Comparison of ENCODE assay signal across 26 mouse cellular contexts in genomic region chrX:170677266-170677665, GRCm38 (mm10). TPM values are rescaled to one million over a fixed set of nuclear protein-coding genes. Genes with fewer than 3 reads are reported as not detected.
A peak's percentile ranks its signal among the peaks of the same experiment; 100 is the strongest.
DNase-seq lines count a peak whose midpoint lies in the region; ATAC-seq lines count a peak whose summit lies in the region.
"Had no signal": no experiment of that assay in that cellular context is flagged by ENCODE, and none has a peak within 500 bp of the region (broad histone marks: within the 10 kb centered on the region; RNA-seq: fewer than 3 reads in every experiment).

No protein-coding gene starts in this region.

- peaks cover 45% of the 10 kb centered on the region for H3K36me3 ChIP-seq in heart, embryonic 12.5 days

- H3K27ac ChIP-seq in heart, embryonic 12.5 days (ENCODE audit: poor library complexity, severe bottlenecking) = no peak overlapping the region
- H3K27ac ChIP-seq: embryonic facial prominence, embryonic 10.5 days; embryonic facial prominence, embryonic 12.5 days; forebrain, embryonic 13.5 days; forebrain, embryonic 15.5 days had no signal

- ATAC-seq in heart, embryonic 12.5 days (ENCODE audit: insufficient number of reproducible peaks, low FRiP score) = 0 out of 2 replicates have a peak, but pooled peaks have one; percentile 12
- ATAC-seq: activated CD4-positive, CD25-positive, alpha-beta regulatory T cell, adult 4 months; forebrain, embryonic 13.5 days; forebrain, embryonic 15.5 days; Patski had no signal

- H3K4me1 ChIP-seq in heart, embryonic 12.5 days (replicated peaks) = no peaks in the 10 kb centered on the region
- H3K4me1 ChIP-seq: embryonic facial prominence, embryonic 10.5 days; embryonic facial prominence, embryonic 12.5 days; forebrain, embryonic 13.5 days; forebrain, embryonic 15.5 days had no signal

- H3K9ac ChIP-seq in heart, embryonic 12.5 days = no peak overlapping the region
- H3K9ac ChIP-seq: embryonic facial prominence, embryonic 12.5 days; forebrain, embryonic 13.5 days; forebrain, embryonic 15.5 days had no signal

- peaks cover 53% of the 10 kb centered on the region for H3K9me3 ChIP-seq in heart, embryonic 12.5 days (replicated peaks)

- no peaks in the 10 kb centered on the region for H3K27me3 ChIP-seq in heart, embryonic 12.5 days (replicated peaks)
- H3K27me3 ChIP-seq: embryonic facial prominence, embryonic 12.5 days; forebrain, embryonic 13.5 days; forebrain, embryonic 15.5 days; Patski had no signal

- H3K4me3 ChIP-seq in heart, embryonic 12.5 days = no peak overlapping the region
- H3K4me3 ChIP-seq: embryonic facial prominence, embryonic 10.5 days; embryonic facial prominence, embryonic 12.5 days; forebrain, embryonic 13.5 days; forebrain, embryonic 15.5 days had no signal

- H3K4me2 ChIP-seq in heart, embryonic 12.5 days = no peak overlapping the region
- H3K4me2 ChIP-seq: embryonic facial prominence, embryonic 12.5 days; forebrain, embryonic 13.5 days; forebrain, embryonic 15.5 days had no signal

- intact Hi-C loops in heart, postnatal 25 days (cut with DNase I) = no loop called here

- DNase-seq in heart, postnatal 25 days (ENCODE audit: low spot score) = no peak
- DNase-seq in right cerebral cortex, postnatal 14 days = peak; percentile 8
- DNase-seq in right cerebral cortex, postnatal 10 days (ENCODE audit: low spot score in 2 of 2) = no peak
- DNase-seq in testis, postnatal 10 days (ENCODE audit: low spot score) = peak; percentile 54
- DNase-seq in testis, postnatal 14 days (ENCODE audit: low spot score) = no peak
- peak; percentile 3 for DNase-seq in skeletal muscle tissue, adult 2 months (ENCODE audit: low read depth, low spot score)
- no peak for DNase-seq in left cerebral cortex, adult 9 months (ENCODE audit: low spot score in 2 of 2)
- DNase-seq: adrenal gland, adult 8-10 months; cerebellum, adult 11-12 months; cerebellum, adult 2 months; cerebellum, adult 9-10 months had no signal

- WGBS in heart, embryonic 12.5 days = 91% methylated on average over 17 of the region's 17 CpGs

RNA-seq across cellular contexts. Expression of gene Asmt, which starts 4.8 kb away (rescaled TPM):
- not detected in 2 replicates for polyA plus RNA-seq in heart, embryonic 12.5 days (2016; fragmentation: Nextera tagmentation; extraction: Ambion mirVana)
- total RNA-seq in heart, postnatal 25 days (2021) = not detected
- total RNA-seq: adrenal gland, adult 18-20 months; adrenal gland, adult 8-10 months; adrenal gland, postnatal 14 days; adrenal gland, postnatal 36 days; G1E had no signal
- polyA plus RNA-seq: activated CD4-positive, CD25-positive, alpha-beta regulatory T cell, adult 4 months; C2C12; cerebellum, adult 2 months; cortical plate, adult 2 months; embryonic facial prominence, embryonic 10.5 days; embryonic facial prominence, embryonic 12.5 days; embryonic facial prominence, embryonic 14.5 days; forebrain, embryonic 11.5 days; forebrain, embryonic 13.5 days; forebrain, embryonic 15.5 days had no signal

Comparison
In these comparisons a context has a peak if more than half of its experiments do, and no peak if none do; other contexts are left out.
1. DNase-seq: peak in right cerebral cortex, postnatal 14 days (single experiment), testis, postnatal 10 days (single experiment) and skeletal muscle tissue, adult 2 months (single experiment); none in heart, postnatal 25 days (single experiment), right cerebral cortex, postnatal 10 days (0 of 2), testis, postnatal 14 days (single experiment) and left cerebral cortex, adult 9 months (0 of 2).